Mouse (Mus musculus): Measurements from ENCODE around the gene Chchd3. TPM values are rescaled to one million over a fixed set of nuclear protein-coding genes. Genes with fewer than 3 reads are reported as not detected.

The Chchd3 gene
- polyA plus RNA-seq, 1 experiment, result 65.4 TPM

DNA sequence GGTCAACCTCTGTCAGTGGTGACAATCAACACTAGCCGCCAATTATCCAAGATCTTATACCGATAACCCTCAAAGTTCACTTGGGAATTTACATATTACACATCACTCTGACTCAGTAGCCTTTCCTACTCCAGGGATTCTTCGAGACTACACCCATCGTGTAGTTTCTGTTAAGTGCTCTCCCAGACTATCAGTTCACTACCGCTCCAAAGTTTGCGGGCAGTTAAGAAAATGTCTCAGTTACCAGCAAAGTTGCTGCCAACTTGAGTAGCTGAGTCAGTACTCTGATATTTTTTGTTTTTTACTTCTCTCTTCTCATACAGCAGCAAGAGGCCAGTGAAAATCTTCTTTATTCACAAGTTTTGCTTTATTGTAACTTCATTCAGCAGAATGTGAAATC, 31.8 kb downstream of the Chchd3 start:
- 82% methylated on average over 6 of the region's 6 CpGs for WGBS
- no peak for DNase-seq (ENCODE audit: low read depth, low spot score)

DNA sequence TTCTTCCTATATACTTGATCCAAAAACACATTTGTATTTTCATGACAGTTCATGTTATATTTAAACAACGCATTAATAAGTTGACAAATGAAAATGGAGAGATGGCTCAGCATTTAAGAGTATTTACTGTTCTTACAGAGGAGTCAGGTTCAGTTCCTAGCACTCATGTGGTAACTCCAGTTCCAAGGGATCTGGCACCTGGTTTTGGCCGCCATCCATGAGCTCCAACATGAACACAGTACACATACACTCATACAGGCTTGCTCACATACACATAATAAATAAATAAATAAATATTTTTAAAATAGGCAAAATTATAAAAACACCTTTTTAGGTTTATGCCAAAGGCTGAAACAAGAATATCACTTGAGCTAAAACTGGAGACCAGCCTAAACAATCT, 35.0 kb downstream of the Chchd3 start:
- no peak for DNase-seq (ENCODE audit: low read depth, low spot score)
- WGBS, result 96% methylated on average over 2 of the region's 2 CpGs

DNA sequence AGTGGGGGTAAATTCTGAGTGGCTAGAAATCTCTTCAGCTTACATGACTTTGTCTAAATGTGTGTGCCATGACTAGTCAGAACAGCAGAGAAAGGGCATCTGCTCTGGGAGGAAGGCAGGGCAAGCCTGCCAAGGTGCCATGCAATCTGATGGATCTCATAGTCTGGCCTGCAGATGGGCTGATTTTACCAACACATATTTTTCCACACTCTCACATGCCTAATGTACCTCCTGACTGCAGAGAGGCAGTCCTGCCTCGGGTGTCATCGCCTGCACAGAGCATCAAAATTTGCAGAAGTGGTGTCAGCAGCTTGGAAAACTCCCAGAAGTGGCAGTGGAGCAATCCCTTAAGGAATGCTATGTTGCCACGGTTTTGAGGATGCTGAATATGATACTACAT, 55.5 kb downstream of the Chchd3 start:
- whole genome bisulfite sequencing, result 81% methylated on average over 3 of the region's 3 CpGs
- DNase-seq (ENCODE audit: low read depth, low spot score), result no peak

DNA sequence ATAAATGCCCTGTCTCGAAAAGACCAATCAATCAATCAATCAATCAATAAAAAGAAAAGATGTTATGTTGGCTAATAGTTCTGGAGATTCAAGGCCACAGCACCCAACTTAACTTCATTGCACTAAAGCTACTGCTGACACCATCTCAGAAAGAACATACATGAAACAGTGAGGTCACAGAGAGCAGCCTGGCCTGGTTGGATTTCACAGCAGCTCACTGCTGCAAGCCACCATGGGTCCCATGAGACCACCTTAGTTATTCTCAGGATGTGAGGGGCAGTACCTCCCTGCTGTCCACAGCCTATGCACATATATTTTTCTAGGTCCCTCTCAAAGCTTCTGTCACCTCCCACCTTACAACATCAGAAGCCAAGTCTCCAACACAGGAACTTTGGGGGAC, 57.1 kb downstream of the Chchd3 start:
- 82% methylated on average over 1 of the region's 1 CpGs for WGBS
- no peak for DNase-seq (ENCODE audit: low read depth, low spot score)

DNA sequence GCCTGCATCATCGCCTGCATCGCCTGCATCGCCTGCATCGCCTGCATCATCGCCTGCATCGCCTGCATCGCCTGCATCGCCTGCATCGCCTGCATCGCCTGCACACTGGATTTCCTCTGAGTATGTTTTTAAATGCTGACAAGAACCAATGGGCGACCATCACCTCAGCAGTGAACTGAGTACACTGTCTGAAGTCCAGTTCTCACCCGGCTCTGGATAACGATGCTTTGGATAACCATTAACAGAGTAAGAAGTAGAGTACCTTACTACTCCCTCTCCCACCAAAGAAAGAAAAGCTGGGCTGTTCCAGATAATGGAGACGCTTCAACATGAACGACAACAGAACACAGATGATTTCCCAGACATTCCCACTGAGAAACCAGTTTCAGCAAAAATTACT, 58.8 kb downstream of the Chchd3 start:
- no peak for DNase-seq (ENCODE audit: low read depth, low spot score)
- WGBS, result 87% methylated on average over 15 of the region's 15 CpGs

DNA sequence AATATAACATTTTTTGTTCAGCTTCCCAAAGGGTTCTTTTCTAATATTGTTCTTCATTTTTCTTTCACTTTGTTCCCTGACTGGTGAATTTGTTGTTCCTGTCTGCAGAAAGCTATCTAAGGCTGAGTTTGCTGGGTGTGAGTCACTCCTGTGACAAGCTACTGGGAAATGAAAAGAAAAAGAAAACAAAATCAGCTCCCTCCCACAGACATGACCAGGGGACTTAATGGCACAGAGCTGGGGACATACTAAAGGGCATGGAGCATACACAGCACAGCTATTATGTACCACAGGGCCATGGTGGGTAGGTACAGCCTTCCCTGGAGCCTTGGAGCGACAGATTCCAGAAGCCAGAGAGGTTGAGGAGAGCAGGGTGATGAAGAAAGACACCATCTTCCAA, 63.5 kb downstream of the Chchd3 start:
- 91% methylated on average over 1 of the region's 1 CpGs for WGBS
- DNase-seq (ENCODE audit: low read depth, low spot score), result no peak

DNA sequence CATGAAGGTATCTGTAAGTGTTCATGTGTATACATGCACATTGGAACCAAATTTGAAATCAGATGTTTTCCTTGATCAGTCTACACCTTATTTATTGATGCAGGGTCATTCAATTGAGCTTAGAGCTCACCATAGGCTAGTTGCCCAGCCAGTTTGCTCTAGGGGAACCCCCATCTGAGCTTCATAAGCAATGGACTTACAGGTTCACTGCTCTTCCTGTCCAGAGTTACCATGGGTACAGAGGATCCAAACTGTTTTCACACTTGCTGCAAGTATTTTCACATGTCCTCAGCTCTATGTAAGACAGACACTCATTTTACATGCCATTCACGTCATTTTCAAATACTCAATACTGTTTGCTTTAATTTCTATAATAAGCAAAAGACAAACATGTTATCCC, 66.2 kb downstream of the Chchd3 start:
- WGBS, result 89% methylated on average over 1 of the region's 1 CpGs
- DNase-seq (ENCODE audit: low read depth, low spot score), result no peak

DNA sequence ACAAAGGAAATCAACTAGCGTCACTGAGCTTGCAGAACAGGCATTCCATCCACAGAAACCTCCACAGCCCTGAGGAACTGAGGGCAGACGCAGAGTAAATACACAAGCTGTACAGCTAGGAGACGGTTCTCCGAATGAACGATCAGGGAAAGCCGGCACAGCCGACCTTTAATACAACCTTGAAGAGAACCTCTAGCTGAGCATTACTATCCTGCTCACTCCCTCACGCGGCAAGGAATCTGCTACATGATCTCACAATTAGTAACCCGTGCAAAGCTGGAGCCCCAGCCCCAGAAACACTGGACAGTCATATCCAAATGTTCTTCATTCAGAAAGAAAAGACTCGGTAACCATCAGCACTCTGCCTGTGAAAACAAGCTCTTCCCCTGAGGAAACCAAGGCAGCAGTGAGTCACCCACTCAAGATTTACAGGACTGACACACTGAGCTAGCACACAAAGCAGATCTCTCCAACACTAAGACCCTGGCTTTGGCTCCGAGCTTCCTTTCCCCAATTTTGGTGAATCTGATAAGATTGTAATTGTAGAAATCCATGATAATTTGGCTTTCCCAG, 69.9 kb downstream of the Chchd3 start:
- 61% methylated on average over 12 of the region's 12 CpGs for WGBS
- DNase-seq (ENCODE audit: low read depth, low spot score), result no peak

DNA sequence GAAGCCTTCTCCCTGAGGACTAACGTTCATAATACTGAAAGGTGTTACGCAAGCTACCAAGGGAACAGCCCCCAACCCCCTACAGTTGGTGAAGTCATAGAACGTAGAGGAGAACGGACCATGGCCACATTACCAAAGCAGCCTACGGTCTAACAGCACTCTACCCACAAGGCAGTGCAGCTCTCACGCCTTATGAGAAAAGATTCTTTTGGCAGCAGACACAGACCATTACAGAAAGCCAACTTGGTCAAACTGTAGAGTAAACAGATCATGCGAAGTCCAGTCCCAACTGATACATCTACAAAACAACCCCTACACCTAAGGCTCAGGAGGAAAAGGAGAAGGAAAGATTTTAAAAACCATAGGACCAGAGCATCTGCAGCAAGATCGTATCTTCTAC, 71.5 kb downstream of the Chchd3 start:
- no peak for DNase-seq (ENCODE audit: low read depth, low spot score)
- 93% methylated on average over 8 of the region's 8 CpGs for WGBS

DNA sequence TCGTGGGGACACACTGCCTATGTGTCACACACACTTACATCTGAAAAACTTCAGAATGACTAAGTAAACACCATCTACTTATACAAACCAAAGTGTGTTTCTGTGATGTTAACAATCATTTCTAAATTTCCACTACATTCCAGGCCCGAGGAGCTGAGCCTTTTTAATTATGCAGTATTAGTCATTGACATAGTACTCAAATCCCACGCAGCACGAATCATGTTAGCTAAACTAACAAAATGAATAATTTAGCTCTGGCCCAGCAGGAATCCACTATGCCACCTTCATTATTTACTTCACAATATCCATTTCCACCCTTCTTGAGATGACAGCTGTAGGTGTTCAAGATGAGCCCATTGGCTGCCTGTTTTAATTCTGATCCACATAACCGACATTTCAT, 76.2 kb downstream of the Chchd3 start:
- 74% methylated on average over 5 of the region's 5 CpGs for WGBS
- DNase-seq (ENCODE audit: low read depth, low spot score), result no peak

DNA sequence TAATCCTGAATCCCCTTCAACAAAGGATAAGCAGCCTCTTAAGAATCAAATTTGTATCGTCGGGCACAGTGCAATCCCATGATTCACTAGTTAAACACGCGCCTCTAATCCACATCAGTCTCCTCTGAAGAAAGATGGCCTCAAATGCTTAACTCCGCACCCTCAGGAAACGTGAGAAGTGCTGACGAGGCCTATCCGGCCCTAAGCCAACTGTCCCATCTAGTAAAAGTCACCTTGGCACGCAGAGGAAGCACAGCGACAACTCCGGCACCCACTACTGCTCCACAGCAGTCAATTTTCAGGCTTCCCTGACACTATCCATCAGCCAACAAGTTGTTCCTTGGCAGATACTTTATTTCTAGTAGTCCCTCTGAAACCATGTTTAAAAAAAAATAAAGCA, 78.8 kb downstream of the Chchd3 start:
- DNase-seq (ENCODE audit: low read depth, low spot score), result no peak
- WGBS, result 86% methylated on average over 11 of the region's 11 CpGs

DNA sequence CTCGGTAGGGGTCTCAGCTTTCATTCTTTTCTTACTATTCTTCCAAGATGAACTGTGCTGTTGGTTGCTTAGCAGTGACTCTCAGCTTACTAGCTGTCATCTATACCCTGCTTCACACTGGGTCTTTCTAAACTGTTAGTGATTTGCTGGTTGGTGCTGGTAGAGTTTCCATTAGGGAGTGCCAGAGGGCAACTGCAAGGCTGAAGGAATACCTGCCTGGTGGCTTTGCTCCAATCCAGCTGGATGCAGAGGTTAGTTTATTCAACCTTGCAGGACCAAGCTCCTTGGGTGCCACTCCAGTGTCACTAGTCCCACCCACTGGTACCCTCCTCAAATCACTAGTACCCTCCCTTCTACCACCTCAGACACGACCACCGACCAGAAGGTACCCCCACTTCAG, 81.2 kb downstream of the Chchd3 start:
- 90% methylated on average over 3 of the region's 3 CpGs for WGBS
- DNase-seq (ENCODE audit: low read depth, low spot score), result no peak

DNA sequence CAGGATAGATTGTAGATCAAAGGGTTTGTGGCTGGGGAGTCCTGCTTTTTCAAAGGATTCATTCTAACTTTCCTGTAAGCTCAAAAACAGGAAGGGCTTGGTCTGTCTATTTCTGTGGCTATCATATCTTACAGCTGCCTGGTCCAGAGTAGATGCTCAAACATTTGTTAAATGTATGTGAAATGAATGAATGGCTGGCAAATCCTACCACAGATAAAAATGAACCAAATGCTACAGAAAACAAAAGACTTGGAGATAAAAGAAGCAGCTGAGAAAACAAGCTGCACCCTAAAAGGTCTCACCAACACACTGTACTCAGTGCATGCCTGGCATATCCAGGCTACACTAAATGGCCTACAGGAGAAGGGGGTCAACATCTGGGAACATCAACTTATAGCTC, 88.1 kb downstream of the Chchd3 start:
- DNase-seq (ENCODE audit: low read depth, low spot score), result no peak

DNA sequence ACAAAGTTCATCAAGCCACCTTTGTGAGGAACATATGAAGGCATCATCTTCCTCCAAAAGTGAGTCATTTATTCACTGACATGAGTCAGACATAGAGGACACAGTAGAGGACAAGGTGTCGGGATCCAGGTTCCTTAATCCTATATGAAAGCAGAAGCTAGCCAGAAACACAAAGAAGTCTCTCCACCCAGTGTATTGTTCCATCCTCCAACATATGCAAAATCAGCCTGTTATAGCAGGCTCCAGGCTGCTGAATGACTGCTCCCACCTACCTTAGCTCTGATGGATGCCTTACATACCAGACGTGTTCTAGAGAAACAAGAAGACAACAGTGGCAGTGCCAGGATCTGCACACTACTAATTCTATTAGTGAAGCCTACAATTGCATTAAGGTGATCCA, 91.1 kb downstream of the Chchd3 start:
- WGBS, result 88% methylated on average over 2 of the region's 2 CpGs
- DNase-seq (ENCODE audit: low read depth, low spot score), result no peak

DNA sequence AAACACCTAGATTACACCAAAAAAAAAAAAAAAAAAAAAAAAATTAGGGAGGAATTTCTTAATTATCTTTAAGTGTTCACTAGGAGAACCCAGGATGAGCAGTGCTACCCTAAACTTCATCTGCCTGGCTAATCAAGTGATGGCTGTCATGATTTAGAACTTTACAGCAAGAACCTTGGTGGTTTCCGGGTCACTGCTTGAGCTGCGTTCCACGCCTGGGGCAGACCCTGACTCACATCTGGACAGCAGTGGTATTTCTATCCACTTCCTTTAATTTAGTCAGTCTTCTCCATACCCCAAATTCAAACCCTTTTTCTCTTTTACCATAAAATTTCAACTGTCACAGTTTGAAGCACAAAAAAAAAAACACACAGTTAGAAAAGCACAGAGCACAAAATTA, 98.0 kb downstream of the Chchd3 start:
- DNase-seq (ENCODE audit: low read depth, low spot score), result no peak
- 93% methylated on average over 3 of the region's 3 CpGs for WGBS

DNA sequence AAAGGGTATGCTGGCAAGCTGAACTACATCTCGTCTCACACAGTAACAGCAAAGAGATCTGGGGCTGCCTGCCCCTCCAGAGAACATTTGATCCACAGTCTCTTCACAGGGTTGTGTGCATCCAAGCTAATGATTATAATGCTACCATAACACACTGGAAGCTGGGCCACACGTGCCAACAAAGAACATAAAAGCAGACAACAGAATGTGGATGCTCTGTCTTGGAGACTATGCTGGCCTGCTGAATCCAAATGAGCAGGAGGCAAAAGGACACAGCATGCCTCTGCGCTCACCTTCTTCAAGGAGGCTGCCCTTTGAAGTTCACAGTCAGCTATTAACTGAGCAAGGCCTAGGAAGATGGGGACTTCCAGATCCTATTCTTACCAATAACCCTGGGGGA, 98.6 kb downstream of the Chchd3 start:
- WGBS, result 92% methylated on average over 3 of the region's 3 CpGs

DNA sequence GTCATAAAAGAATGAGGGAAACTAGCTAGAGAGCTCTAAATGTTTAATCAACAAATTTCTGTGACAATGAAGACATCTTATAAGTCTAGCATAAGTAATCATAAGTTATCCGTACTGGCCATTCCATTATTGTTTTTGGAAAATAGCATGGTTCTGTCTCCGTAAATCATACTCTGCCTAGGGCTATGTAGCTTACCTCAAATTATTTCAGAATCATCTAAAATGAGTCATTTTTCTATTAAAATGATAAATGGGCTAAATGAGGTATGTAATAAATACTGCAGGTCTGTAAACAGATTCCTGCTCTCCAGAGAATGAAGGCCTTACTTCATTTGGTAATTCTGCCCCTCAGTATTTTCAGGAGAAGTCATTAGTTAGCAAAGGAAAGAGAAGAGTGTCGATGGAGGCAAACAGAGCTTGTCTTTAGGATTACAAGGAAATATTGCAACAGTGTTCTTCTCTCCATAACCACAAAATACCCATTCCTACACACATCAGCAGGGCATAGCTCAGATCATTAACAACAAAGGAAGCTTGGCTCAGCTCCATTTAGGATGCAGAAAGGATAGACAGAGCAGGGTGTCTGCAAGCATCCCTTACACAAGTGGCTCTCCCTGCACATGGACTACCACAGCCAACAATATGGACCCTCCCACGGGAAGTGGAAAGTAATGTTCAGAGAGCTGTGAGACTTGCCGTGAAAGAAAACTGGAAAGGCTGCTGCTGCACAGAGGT, 100.1 kb downstream of the Chchd3 start:
- 68% methylated on average over 5 of the region's 5 CpGs for WGBS
- no peak for DNase-seq (ENCODE audit: low read depth, low spot score)

More for the DNA sequence above, 98.6 kb downstream of the Chchd3 start:
- no peak for DNase-seq (ENCODE audit: low read depth, low spot score)

DNA sequence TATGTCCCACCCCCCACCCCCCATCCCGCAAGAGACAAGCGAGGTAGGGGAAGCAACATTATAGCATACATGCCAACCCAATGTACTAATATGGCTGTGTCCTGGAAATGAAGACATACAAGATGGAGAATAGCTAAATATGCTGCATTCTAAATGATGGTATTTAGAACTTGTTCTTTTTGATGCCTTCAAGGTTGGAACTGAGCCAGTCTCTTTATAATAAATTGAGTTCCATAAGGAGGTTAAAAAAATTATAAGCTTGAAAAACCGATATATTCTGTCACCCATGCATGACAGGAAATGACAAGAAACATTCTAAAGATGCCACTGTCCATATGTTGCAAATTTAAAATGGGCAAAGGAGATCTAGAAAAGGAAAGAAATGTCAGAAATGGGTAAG, 104.6 kb downstream of the Chchd3 start:
- WGBS, result 94% methylated on average over 3 of the region's 3 CpGs
- DNase-seq (ENCODE audit: low read depth, low spot score), result no peak

DNA sequence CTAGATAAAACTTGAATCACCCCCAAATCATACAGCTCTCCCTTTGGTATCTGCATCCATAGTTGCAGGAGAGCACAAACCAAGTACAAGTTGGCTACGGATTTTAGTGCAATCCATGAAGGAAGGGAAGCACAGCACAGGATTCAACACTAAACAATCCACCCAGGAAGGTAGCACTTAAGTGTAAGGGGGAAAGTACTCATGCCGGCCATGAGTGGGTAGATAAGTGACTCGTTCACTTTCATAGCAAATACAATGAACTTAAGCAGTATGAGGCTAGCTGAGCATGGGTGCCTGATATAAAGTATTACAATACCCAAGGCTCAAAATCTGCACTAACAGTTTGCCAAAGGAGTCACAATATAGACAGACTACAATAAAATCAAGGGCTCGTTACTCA, 109.1 kb downstream of the Chchd3 start:
- no peak for DNase-seq (ENCODE audit: low read depth, low spot score)
- 83% methylated on average over 4 of the region's 4 CpGs for WGBS

DNA sequence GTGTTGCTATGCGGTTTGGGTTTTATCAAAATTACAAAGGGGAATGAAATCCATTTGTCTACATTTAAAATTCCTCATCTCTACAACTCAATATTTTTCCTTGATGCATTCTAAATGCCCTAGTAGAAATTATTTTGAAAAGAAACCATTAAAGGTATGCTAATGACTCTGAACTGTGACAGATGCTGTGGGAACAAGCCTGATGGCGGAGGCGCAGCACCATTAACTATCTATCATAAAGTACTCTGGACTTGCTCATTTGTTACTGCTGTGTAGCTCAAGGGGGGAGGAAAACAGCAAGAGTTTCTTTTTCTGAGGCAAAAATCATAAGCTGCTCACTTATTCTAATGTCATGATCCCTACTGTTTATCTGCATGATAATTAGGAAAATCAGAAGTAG, 110.4 kb downstream of the Chchd3 start:
- 95% methylated on average over 3 of the region's 3 CpGs for WGBS
- DNase-seq (ENCODE audit: low read depth, low spot score), result no peak

DNA sequence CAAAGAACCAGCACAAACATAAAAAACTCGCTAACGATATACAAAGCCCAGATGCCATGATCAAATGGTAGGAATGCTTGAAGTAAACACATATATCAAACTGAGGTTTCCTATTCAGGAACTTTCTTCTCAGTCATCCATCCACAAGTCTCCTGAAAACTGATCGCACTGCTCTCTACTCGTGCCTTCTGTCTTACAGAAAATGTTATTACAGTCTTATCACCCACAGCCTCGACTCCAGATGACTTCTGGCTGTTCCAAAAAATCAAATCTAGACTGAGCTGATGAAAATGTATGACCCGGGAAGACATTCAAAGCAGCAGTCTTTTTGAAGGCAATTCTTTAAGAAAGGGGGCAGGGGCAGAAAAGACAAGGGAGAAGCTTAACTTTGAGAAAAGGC, 112.8 kb downstream of the Chchd3 start:
- WGBS, result 78% methylated on average over 6 of the region's 6 CpGs
- no peak for DNase-seq (ENCODE audit: low read depth, low spot score)

DNA sequence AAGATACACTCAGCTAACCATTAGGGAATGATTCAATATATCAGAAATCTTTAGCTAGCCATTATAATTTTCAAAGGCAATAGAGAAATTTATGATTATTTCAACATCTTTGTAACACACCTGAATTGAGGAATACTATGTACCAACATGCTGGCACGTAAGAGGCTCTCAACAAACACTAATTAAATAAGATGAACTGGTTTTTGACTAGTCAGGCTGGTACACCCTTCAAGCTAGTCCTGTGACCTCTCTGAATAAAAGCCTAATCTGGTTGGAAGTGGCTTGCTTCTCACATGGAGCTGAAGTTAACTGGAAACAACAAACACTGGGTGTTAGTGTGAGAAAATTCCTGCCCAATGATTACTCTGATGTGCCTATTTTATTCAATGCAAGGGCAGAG, 115.1 kb downstream of the Chchd3 start:
- no peak for DNase-seq (ENCODE audit: low read depth, low spot score)
- 69% methylated on average over 1 of the region's 1 CpGs for WGBS

All from large intestine, adult 2 months (tissue).